Mouse (Mus musculus) hindbrain, embryonic 15.5 days (tissue): ENCODE measurements around the gene Fxn. TPM values are rescaled to one million over a fixed set of nuclear protein-coding genes. Genes with fewer than 3 reads are reported as not detected.

ENCODE experiments used
- polyA plus RNA-seq: library from polyadenylated mRNA; unstranded; fragments of >200 nt; fragmentation: Nextera tagmentation; extraction: Ambion mirVana; gene quantifications from 2 replicates; pipeline ENCODE4 v1.2.1, GENCODE M21; 2015

Gene Fxn
- polyA plus RNA-seq, 1 experiment from 2014 or later, result 40.6 TPM

Other genes with a start within 250 kb of the Fxn start
- 2.1 and 2.4 TPM in 2 replicates for gene Fam189a2, start 249.6 kb downstream of the Fxn start, polyA plus RNA-seq
- 12.9 and 13.9 TPM in 2 replicates for gene Tjp2, start 55.6 kb downstream of the Fxn start, polyA plus RNA-seq
- 53.8 and 57.9 TPM in 2 replicates for gene Fam122a, start 196.8 kb upstream of the Fxn start, polyA plus RNA-seq